Mouse (Mus musculus) cerebellum, postnatal 14 days (tissue): ENCODE measurements around the gene Galnt9.

Source experiments
- DNase-seq, 2 experiments: peaks; one replicate each; pipeline ENCODE4 v3.0.0; 2021; ENCODE audit warnings: mixed read lengths in 2 of 2

Gene Galnt9

DNA sequence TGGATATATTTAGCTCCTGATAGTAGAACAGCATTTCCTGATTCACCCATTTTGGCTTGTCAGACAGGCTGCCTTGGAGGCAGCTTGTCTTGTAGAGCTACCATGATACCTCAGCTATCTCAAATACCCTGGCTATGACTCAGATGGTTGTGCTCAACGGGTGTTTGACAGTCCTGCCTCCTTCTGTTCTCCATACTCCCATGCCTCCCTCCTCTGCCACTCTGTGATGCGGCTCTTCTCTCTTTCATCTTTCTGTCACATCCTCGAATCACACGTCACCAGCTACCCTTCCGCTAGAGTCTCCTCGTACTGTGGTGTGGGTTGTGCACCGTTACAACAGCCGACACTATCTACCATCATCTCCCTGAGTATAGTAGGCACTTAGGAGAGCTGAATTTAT lies 50.3 kb downstream of the Galnt9 start:
- no peak for DNase-seq

- DNase-seq = no peak
Observed at GRCm38 (mm10) chr5:110595341-110595740, 51.2 kb downstream of the Galnt9 start.

- DNase-seq = peak; percentile 52 to 63
Observed at GRCm38 (mm10) chr5:110596086-110596780, 52.1 kb downstream of the Galnt9 start.

- no peak for DNase-seq
Observed at GRCm38 (mm10) chr5:110597502-110597901, 53.3 kb downstream of the Galnt9 start.

GRCm38 (mm10) chr5:110598298-110599095 lies 54.3 kb downstream of the Galnt9 start:
- DNase-seq = no peak

GRCm38 (mm10) chr5:110603016-110603685 lies 59.0 kb downstream of the Galnt9 start:
- no peak for DNase-seq

GRCm38 (mm10) chr5:110604311-110604710 lies 60.2 kb downstream of the Galnt9 start:
- DNase-seq = no peak

GRCm38 (mm10) chr5:110605531-110606221 lies 61.5 kb downstream of the Galnt9 start:
- DNase-seq = no peak

DNA sequence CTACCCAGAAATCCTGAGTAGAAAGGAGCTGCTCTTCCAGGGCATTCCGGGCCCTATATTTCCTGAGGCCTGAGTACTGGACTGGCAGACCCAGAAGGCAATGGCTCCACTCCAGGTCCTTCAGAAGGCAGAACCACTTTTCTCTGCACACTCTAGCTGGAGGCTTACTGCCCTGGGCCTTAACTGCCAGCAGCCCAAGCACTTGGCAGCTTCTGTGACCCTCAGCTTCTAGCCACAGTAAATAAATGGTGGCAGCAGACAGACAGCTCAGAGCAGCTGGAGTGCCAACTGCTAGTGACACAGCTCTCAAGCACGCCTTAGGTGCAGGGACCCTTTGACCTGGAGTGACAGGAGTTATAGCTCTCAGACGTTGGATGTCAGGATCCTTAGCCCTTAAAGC lies 63.6 kb downstream of the Galnt9 start:
- peak in 1 of 2 experiments; percentile 40 for DNase-seq

DNA sequence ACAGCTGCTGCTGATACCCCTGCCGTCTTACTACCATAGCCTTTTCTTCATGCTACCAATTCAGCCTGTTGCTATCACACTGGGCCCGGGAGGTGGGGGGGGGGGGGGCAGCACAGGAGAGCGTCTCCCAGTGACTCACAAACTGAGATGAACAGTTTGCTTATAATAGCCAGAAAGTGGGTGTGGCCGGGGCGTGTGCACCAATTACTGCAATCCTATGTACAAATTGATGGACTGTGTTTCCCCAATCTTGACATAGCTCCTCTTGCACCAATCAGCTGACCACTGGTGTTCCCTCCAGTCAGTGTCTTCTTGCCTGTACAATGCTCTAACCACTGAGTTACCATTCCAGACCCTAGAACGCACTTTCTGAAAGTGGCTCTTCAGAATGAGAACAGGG lies 64.2 kb downstream of the Galnt9 start:
- DNase-seq = no peak

GRCm38 (mm10) chr5:110608941-110609340 lies 64.8 kb downstream of the Galnt9 start:
- no peak for DNase-seq

- no peak for DNase-seq
Observed at GRCm38 (mm10) chr5:110609425-110609824, 65.3 kb downstream of the Galnt9 start.

DNA sequence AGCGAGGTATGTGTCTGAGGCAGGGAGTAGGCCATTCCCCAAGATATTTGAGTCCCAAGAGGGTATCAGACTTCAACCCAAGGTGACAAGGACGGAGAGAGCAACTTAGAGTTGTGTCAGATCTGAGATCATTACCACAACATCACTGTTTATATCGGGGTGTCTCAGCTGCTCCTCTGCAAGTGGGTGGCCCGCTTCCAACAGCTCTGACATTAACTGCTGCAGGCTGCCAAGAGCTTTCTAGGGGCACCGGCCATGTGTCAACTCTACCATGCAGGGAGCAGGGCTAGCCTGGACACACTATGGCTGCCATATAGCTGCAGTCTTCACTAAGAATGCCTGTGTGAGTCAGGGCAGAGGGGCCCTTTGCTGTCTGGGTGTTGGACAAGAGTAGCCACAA lies 65.7 kb downstream of the Galnt9 start:
- no peak for DNase-seq

DNA sequence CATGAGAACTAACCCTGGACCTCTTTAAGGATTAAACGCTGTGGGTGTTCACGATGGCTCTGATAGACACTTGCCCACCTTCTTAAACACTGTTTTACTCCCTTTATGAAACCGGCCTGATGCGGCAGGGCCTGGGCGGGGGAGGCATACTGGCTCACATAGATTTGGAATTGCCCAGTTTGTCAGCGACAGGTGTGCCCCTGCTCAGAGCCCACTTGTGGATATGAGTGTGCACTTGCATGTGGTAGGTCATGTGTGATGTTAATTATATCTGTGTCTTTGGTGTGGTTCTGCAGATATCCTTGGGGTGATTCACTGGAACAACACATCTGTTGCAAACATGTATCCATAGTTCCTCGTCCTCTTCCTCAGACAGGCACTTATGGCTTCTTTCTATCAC lies 66.3 kb downstream of the Galnt9 start:
- DNase-seq = no peak

- DNase-seq = peak in 1 of 2 experiments; percentile 53
Observed at GRCm38 (mm10) chr5:110611435-110612158, 67.4 kb downstream of the Galnt9 start.

GRCm38 (mm10) chr5:110619226-110619625 lies 75.1 kb downstream of the Galnt9 start:
- no peak for DNase-seq

- DNase-seq = no peak
Observed at GRCm38 (mm10) chr5:110624319-110624718, 80.2 kb downstream of the Galnt9 start.

DNA sequence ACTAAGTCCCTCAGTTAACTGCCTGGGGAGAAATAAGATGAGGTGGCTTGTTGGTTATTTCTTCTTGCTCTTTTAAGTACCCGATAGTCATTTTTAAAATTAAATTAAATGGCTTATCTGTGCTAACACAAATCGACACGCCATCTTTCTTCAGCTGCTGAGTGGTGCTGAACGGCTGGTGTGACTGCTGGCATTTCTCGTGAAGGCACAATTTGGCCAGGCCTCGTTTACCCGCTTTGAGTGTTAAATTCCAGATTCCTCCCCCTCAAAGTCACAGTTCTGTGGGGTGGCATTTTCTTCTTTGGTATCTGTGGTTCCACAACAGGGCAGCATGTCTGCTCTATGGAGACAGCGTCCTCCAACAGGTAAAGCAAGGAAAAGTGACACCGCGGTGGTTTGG lies 83.2 kb downstream of the Galnt9 start:
- DNase-seq = no peak

DNA sequence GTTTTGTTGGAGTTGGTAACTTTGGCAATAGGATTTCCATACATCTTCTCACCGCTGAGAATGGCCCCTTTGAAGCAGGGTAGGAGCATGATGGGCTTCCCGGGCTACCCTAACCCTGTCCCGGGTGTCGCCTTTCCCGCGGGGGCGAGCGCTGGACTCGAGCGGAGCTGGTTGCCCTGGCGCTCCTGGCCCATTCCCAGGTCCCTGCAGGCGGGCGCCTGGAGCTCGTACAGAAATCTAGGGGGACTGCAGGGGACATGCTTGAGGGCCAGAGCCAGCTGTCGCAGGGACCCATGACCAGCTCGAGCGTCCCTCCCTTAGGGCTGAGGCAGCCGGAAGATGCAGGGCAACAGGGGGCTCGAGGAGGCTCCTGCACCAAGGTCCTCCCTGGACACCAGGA lies 84.0 kb downstream of the Galnt9 start:
- DNase-seq = peak; percentile 59 to 62

GRCm38 (mm10) chr5:110629525-110630120 lies 85.5 kb downstream of the Galnt9 start:
- peak; percentile 50 to 59 for DNase-seq

DNA sequence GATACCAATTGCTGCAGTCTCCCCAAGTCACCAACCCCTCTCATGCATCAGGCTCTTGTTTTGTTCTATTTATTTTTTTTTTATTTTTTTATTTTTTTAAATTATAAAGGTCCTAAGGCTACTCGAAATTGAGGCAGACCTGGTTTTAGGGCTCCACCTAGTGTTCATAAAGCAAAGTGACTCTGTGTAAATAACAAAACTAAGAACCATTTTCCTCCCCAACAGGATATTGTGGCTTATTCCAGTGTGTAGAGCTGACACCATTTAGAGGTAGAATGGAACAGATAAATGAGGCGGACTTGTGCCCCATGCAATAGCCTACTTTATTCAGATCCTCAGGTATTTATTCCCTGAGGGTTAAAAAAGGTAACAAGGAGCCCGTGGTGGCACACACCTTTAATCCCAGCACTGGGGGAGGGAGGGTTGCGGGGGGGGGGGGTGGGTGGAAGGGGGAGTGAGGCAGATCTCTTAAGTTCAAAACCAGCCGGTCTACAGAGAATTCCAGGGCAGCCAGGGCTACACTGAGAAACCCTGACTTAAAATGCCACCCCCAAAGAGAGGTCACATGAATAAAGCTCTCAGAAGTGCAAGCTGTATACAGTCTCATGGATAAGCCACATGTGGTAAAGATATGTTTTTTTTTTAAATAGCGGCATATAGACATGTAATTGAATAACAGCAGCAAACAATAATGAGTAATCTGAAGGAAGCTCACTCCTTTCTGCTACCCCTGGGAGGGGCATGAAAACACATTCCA lies 92.0 kb downstream of the Galnt9 start:
- DNase-seq = peak; percentile 26 to 57
